Mouse (Mus musculus): ENCODE results near the gene Drosha.
"Not testable (repeated sequence)": the region's sequence is repeated elsewhere in the genome, so short reads cannot be mapped to it uniquely, and the experiment has no call there.

The Drosha gene

GRCm38 (mm10) chr15:12936217-12936732 is 111.7 kb downstream of the Drosha start:
- no peak for DNase-seq (ENCODE audit: low read depth, low spot score)

- not testable (repeated sequence) for DNase-seq (ENCODE audit: low read depth, low spot score)
Observed at GRCm38 (mm10) chr15:12937326-12937725, 112.7 kb downstream of the Drosha start.

GRCm38 (mm10) chr15:12941106-12941505 is 116.5 kb downstream of the Drosha start:
- no peak for DNase-seq (ENCODE audit: low read depth, low spot score)

GRCm38 (mm10) chr15:12941651-12942180 is 117.1 kb downstream of the Drosha start:
- no peak for DNase-seq (ENCODE audit: low read depth, low spot score)

GRCm38 (mm10) chr15:12942424-12942823 is 117.8 kb downstream of the Drosha start:
- DNase-seq (ENCODE audit: low read depth, low spot score), result no peak

DNA sequence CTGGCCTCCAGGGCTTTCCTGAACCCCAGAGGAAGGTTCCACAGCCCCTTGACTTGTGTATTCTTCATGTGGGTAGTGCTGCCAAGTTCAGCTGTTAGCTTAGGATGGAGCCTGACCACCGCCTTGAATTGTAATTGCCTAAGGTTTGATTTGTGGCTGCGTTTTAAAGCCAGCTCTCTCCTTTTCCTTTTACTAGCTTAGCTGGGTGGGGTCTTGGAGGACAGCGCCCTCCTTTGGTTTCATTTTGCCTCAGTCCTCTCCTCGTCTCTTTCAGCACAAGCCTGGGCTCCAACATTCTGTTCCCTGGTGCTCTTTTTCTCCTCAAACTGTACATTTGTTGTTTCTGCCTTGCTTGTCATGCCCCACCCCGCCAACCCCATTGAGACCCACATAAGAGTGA is 133.4 kb downstream of the Drosha start:
- no peak for DNase-seq (ENCODE audit: low read depth, low spot score)

GRCm38 (mm10) chr15:12962179-12962578 is 137.6 kb downstream of the Drosha start:
- no peak for DNase-seq (ENCODE audit: low read depth, low spot score)

DNA sequence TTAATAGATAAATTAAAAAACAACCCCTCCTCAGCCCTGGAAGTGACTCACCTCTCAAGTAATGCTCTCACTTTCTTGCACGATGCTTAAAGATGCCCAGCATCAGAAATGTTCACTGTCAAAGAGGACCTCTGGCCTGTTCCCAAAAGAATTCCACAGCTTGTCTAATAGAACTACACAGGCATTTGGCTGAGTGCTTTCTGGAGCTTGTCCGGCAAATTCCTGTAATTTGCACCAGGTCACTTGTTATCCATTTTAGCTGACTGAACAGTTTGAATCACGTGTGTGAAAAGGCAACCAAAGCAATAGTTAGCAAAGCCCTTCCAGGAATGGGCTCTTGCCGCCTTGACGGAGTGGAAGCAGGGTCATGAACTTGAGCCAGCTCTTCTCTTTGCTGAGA is 140.6 kb downstream of the Drosha start:
- DNase-seq (ENCODE audit: low read depth, low spot score), result no peak

DNA sequence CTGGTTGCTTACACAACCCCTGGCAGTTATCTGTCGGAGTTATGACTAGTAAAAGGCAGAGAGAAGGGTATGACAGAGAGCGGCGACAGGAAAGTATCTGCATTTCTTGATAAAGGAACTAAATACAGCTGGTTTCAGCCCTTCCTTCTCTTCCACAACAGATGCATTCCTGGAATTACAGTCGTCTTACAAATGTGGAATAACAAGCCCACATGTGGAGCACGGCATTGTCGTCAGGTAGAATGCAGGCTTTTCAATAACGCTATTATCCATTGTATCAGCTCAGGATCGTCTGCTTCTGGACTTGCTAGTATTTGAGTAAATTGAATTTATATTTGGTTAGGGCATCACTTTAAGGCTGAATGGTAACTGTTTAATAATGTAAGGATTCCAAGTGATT is 144.2 kb downstream of the Drosha start:
- no peak for DNase-seq (ENCODE audit: low read depth, low spot score)

GRCm38 (mm10) chr15:12972441-12972840 is 147.8 kb downstream of the Drosha start:
- no peak for DNase-seq (ENCODE audit: low read depth, low spot score)
